Mouse (Mus musculus): ENCODE measurements around the gene Lig1.

- TF ChIP-seq CTCF (IDR thresholded peaks at IDR 0.05; ENCODE audit: low read depth, low read length) (no peak), POLR2AphosphoS5 (IDR thresholded peaks at IDR 0.05; ENCODE audit: insufficient replicate concordance, low read depth, low read length) (no peak), TAL1 (conservative IDR thresholded peaks at IDR 0.05; ENCODE audit: low read depth, low read length) (no peak), GATA1 (IDR thresholded peaks at IDR 0.05; ENCODE audit: borderline replicate concordance, low read length) (no peak), GATA2 (IDR thresholded peaks at IDR 0.05; ENCODE audit: borderline replicate concordance, low read depth, low read length) (no peak)
Observed at GRCm38 (mm10) chr7:13269394-13269793, 7.7 kb upstream of the Lig1 start.

Data from G1E (cell line).